Mouse (Mus musculus) thymus, postnatal 25 days (tissue): ENCODE results near the gene A430078G23Rik.

ENCODE experiments used
- DNase-seq: peaks from one replicate; pipeline ENCODE4 v3.0.0; 2022

Gene A430078G23Rik

DNA sequence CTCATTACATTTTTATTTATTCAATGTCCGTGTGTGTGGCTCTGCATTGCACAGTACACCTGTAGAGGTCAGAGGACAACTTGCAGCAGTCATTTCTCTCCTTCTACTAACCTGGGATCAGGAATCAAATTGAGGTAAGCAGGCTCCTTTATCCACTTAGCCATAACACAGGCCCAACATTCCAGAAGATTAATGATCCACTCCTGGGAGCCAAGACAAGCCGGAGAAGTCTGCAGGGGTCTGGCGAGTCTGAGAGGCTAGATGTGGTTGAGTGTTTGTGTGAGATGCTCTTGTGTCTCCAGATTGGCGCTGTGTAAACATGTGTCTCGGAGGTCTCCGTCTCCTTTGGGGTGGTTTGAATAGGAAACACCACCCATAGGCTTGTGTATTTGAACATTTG, 2.5 kb upstream of the A430078G23Rik start:
- no peak for DNase-seq

DNA sequence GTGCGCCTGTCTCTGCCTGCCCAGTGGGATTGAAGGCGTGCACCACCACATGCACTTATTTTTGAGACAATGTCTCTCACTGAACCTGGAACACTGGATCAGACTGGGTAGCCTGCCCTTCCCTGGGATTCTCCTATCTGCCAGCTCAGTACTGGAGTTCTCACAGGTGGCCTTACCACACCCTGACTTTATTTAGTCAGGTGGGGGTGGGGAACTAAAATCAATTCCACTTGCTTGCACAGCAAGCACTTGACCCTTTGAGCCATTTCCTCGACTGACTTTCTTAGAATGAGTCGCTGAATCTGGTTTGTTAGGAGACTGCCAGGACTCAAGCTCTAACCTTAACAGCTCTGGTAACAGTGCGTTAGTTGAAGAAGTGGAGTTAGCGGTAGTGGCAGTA, 500 bp upstream of the A430078G23Rik start:
- no peak for DNase-seq

DNA sequence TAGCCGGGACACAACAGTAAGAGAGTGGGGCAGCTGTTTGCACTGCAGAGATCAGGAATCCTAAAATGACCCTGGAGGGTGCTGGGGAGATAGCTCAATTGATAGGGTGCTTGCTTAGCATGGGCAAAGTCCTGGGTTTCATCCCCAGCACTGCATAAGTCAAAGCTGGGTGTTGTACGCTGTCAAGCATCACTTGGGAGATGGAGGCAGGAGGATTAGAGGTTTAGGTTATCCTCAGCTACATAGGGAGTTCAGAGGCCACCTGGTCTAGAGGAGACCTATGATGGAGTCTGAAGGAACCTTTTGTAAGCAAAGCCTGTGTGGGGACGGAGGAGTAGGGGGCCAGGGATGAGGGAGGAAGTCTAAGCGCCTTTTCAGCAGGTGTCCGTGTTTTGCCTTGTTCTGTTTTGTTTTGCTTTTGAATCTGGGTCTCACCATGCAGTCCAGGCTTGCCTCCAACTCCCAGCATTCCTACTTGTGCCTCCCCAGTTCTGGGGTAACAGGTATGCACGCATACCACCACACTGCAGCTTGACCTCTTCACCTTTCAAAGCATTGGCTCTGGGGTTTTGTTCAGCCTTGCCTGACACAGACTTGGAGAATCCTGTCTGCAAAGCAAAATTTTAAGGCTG, 712 bp downstream of the A430078G23Rik start:
- DNase-seq = peak; percentile 63

DNA sequence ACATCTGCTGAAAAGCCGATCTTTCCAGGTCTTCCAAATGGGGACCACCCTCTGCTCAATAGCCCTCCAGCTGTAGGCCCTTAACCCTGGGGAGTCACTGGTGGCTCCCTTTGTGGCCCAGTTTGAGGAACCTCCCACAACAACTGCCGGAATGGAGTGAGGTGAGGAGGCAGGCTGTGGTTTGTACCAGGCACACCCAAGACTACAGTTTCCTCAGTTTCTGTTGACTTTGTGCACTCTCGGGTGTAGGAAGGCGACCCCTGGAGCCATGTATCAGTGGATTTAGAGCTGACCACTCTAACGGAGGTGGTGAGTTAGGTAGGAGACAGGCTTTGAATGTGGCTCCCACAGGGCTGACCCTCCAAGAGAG, 1.2 kb downstream of the A430078G23Rik start:
- peak; percentile 80 for DNase-seq

DNA sequence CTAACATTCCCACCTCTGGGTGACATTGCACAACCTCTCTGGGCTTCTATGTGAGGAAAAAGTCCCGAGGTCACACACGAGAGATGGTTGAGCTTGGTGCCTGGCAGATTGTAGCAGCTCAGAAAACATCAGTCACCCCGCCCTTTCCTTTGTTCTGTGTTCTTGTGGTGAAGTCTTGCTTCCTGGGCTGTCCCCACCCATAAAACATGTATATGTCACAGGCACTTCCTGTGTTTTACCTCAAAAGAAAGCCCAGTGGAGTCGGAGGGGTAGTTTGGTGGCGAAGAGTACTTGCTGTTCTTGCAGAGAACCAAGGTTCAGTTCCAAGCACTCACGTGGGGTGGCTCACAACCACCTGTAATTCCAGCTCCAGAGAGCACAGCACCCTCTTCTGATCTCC, 2.4 kb downstream of the A430078G23Rik start:
- peak; percentile 80 for DNase-seq

DNA sequence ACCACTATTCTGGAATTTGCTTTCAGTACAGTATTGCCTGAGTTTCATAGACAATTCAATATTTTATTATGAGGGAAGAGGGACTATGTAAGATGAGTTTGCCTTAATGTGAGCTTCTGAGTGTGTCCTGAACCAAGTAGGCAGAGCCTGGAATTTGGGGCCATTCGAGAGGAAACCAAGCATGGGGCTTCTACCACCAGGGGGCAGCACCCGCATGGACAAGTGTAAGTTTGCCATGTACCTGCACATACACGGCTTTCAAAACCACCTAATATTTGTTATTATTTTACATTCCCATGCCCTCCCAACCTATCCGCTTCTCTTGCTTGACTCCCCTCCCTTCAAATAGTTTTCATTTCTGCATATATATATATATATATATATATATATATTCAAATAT, 4.8 kb downstream of the A430078G23Rik start:
- peak; percentile 78 for DNase-seq

DNA sequence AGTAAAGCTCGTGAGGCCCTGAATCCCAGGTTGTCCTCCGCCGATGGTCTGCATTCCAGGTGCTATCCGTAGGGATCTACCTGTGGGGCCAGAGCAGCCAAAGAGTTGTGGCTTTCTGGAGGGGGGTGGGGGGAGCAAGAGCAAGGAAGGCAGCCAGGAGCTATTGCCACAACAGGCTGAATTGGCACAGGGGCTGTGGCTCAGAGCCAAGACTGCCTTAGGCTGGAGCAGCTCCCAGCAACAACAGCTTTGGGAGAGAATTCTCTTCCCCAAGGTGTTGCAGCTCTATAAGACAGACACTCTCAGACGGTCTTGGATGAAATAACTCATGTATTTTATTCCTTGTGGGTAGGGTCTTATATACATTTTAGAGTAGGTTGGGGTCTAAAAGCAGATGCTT, 13.9 kb downstream of the A430078G23Rik start:
- DNase-seq = no peak

DNA sequence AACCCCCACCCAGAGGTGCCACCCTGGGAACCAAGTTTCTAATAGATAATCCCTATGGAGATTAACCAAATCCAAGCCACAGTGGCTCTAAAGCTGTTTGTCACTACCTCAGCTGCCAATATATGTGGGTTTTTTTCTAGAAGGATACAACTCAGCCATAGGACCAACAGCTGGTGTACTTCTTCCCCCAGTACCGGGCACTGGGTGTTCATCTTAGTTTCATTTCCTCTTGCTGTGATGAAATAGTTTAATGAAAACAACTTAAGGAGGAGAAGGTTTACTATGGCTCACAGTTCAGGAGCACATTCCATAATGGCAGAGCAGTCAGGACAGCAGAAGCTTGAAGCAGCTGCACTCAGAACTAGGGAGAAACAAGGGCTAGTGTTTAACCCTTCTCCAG, 14.9 kb downstream of the A430078G23Rik start:
- no peak for DNase-seq

DNA sequence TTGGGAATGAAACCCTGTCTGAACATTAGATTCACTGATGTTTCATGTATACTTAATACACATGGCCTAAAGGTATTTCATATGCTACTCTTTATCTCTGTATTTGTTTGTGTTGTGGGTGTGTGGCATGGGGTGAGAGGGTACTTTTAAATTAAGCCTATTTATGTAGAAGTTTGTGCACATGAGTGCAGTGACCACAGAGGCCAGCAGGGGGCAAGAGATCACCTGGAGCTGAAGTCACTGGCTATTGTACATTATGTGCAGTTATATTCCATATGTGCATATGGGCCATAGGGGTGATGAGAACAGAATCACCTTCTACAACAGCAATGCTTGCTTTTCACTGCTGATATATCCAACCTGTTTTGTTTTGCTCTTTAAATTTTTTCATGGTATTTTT, 22.5 kb downstream of the A430078G23Rik start:
- DNase-seq = peak; percentile 31

DNA sequence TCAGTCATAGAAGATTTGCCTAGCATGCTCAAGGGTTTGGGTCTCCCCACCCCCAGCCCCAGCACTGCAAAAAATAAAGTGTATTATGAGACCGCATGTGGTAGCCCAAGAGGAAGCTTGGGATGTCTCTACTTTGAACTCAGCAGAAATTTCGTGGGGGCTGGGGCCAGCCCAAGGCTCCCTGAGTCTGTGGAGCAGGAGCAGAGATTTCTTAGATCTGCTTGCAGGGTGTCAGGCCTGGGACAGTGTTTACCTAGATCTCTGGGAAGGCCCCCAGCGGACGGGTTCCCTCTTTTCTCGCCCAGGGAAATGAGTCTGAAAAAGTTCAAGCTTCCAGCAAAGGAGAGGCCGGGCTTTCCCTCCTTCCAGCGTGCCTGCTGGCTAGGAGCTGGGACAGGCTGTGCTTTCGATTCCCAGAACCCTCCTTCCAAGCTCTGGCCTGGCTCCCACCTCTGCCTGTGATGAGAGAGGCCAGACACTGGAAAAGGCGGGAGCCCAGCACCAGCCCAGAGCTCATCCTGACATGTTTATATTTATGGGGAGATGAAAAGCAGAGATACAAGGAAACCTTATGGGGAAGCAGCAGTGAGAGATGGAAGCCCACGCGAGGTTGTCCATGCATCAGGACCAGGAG, 23.5 kb downstream of the A430078G23Rik start:
- no peak for DNase-seq

DNA sequence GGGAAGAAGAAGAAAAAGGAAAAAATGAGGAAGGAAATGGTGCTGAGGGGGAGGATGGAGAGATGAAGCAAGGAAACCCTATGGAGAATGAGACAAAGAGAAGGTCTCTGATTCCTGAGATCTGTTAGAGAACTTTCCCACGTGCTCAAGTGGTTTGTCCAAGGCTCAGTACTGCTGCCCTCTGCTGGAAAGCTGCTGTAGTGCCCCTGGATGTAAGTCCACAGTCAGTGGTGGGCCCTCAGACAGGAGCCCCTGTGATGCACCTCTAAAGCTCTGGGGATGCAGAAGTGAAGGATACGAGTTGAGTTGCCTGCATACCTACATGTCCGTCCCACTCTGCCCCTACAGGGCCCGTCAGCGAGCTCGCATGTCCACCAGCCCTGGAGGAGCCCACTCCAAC, 34.1 kb downstream of the A430078G23Rik start:
- peak; percentile 72 for DNase-seq

DNA sequence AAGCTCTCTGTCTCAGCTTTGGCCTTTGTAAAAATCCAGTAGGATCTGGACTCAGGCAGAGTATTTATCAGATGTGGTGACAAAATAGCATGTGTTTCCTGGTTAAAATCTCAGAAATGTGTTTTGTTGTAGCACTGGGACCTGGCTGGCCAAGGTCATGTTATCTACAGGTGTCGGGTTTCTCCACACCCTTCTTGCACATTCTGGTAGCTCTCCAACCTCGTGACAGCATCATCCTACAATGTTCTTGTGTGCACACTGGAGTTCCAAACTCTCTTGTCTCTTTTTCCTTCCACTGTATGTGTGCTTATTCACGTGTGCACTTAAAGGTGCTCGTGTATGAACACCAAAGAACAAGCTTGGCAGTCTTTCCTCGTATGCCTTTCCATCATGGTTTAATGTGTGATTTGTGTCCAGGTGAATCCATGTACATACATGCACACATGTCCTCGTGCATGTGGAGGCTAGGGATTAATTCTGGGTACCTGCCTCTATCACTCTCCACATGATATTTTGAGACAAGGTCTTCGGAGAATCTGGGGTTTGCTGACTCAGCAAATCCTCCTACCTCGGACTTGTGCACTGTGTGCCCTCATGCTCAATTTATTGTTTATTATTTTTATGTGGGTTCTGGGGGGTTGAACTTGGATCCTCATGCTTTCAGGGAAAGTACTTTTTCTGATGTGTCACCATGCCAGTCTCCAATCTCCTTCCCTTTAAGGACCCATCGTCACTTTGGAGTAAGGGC, 35.5 kb downstream of the A430078G23Rik start:
- no peak for DNase-seq

DNA sequence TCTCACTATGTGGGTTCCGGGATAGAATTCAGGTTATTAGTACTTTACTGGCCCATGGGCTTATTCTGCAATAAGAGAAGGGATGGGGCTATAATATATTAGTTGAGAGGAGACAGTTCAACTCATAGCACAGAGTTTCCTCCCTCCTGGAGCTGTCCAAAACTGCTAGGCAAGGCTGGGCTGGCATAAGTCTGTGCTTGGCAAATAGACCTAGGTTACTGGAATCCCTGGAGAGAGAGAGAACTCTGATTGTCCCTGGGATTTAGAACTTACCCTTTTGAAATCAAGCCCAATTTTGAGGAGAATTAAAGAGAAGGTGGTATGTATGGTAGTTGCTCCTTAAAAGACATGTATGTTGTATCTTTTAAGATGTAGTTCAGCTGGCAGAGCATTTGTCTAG, 36.3 kb downstream of the A430078G23Rik start:
- no peak for DNase-seq

DNA sequence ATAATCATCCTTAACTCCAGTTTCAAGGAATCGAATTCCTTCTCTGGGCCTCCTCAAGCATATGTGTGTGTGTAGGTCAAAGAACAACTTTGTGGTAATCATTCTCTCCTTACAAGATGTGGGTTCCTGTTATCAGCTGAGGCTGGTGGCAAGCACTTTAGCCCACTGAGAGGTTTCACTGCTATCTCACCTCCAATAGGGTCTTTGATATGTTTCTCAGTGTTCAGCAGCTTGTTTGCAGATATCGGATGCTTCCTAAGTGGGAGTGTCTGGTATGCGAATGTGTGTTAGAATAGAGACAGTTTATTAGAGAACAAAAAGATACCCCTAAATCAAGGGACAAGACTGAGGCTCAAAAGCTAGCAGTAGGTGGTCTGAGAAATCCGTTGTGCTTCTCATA, 39.1 kb downstream of the A430078G23Rik start:
- DNase-seq = no peak

DNA sequence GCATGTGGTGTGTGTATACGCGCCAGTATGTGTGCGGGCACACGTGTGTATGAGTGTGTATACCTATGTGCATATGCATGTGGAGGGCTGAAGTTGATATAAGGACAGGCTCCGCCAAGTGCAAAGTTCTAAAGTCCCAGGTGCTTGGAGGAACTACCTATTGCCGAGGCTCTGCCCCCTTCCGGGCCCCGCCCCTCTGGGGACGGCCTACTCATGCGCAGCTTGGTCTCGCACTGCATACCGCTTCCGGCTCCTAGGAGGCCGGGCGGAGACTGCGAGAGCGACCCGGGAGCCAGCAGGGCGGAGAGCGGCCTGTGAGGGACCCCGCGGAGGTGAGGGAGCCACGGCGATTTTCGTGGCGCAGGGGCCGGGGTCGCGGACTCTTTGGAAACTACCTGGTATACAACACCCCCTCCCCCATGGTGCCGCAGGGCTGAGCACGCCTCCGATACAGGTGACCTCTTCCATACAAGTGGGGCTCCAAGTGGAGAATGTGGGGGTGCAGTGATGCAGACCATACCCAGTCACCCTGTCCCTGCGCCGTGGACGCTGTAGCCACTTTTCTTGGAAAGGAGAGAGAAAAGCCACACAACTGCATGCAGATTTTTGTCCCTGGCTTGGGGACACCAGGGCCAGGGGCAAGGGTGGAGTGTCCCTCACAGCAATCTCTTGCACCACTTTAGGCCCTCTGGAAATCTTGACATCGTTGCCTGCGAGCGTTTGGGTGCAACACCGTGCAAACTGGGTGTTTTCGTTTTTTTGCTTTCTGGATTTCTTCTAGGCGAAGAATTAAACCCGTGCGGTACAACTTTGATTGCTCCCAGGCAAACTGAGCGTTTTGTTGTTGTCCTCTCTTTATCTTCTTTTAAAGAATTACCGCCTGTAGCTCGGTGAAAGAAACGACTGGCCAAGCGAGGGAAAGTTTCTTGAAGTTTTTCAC, 39.8 kb downstream of the A430078G23Rik start, which contains the start of gene Arhgef18:
Arhgef18 (plus strand) TSS at position 236 of the 940 bp plus-strand sequence.
- peak; percentile 9 for DNase-seq

DNA sequence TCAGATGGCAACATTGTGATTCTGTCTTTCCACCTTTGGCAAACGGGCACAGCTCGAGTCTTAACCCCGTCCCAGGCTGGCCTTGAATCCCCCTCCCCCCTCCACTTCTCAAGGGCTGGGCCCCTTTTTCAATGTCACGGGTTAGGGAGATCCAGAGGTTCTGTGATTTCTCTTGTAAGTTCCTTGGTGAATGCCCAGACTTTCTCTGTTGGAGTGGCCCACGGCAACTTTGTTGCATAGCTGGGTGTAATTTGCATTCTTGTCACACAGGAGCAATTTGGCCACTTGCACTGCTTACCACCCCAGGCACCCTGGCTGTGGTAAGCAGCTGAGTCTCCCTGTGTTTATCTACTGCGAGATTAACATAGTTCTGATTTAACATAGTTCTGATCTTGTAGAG, 41.4 kb downstream of the A430078G23Rik start:
- no peak for DNase-seq

DNA sequence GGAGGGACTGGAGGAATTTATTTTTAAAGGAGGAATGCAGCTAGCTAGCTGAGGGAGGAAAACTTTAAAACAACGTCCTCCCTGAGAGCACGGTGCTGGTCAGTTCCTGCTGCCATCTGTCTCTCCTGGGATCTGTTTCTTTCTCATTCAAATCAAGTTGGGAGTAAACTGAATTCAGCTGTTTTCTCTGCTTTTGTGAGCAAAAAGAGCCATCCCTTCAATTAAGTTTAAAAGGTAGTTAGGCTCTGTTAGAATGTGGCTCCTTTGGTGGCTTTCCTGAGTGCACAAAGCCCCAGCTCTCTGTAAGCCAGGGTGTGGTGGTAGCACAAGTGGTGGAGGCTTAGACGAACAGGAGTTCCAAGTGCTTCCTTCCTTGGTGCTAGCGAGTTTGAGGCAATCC, 42.0 kb downstream of the A430078G23Rik start:
- no peak for DNase-seq

DNA sequence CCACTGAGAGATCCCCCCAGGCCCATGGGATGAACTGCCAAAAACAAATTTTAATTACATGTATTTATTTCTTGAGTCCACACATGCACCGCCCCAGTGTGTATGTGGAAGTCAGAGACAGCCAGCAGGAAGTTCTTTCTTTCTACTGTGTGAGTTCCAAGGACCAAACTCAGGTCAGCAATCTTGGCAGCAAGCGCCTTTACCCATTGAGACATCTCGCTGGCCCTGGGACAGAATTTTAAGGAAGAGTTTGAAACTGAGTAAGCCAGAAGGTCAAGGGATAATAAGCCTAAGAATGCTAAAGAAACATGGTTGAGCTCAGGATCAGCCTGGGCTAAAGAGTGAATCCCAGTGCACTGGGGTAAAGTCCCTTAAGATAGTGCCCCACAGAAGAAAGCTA, 44.4 kb downstream of the A430078G23Rik start:
- DNase-seq = no peak

DNA sequence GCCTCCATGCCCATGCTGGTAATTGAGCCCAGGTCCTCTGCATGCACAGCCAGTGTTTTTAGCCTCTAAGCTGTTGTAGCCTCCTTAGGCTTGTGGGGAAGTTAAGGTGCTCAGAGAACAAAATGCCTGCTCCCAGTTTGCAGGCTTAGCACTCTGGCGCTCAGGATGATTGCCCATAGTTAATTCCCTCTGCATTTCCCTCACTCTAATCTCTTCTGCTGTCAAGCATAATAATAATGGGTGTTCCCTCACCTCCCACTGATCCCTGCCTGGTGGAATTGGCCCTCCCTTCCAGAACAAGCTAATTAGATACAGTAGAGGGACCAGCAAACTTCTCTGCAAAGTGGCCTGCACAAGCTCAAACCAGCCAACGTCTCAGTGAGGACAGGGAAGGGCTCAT, 47.3 kb downstream of the A430078G23Rik start:
- no peak for DNase-seq

DNA sequence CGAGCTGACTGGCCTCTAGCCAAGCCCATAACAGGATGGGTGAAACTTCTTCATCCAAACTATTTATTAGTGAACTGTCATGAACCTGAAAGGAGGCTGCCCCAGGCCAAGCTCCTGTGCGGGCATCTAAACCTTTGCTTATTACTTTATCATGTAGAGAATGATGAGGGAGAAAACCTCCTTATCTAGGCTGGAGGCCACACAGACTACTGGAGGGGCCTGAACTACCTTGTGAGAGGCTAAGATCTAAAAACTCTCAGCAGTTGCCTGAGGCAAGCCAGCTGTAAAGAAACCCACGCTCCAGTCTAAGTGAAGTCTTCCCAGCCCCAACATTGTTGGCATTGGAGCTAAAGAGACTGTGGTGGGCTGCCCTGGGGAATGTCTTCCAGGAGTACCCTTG, 54.2 kb downstream of the A430078G23Rik start:
- no peak for DNase-seq

DNA sequence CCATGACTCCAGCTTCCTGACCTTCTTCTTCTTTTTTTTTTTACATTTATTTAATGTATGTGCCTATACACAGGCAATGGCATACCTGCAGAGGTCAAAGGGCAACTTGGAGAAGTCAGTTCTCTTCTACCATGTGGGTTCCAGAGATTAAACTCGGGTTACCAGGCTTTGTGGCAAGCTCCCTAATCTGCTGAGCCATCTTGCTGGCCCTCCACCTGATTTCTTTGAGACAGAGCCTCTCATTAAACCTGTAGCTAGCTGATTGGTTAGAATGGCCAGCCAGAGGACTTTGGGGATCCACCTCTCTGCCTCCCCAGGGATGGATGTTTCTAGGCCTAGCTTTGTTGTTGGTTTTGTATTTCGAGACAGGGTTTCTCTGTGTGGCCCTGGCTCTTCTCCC, 57.9 kb downstream of the A430078G23Rik start:
- DNase-seq = no peak

DNA sequence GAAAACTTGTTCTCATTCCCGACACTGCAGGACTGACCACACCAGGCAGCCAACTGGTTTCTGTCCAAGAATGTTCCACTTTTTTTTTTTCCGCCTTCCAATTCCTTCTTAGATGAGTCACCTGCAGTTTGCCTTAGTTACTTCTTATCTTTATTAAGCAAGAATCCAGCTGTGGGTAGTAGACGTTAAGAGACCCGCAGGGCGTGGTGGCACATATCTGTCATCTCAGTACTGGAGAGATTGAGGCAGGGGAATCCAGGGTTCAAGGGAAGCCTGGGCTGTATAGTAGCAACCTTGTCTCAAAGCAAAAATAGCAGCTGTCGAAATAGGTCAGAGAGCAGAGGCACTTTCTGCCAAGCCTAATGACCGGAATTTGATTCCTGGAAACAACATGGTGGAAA, 58.7 kb downstream of the A430078G23Rik start:
- no peak for DNase-seq

DNA sequence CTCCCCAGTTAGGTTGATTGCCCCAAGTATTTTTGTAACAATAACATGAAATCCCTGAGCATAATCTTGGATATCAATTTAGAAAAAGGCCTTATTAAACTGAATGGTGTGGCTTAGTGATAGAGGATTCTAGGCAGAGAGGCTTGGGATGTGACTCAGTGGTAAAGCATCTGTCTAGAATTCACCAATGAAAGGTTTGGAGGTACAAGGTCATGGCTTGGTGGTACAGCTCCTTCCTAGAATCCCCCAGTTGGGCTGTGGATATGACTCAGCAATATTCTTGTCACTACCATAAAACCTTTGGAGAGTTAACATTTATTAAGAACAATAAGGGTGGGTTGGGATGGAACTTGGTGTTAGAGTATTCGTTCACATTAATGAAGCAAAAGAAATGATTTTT, 59.6 kb downstream of the A430078G23Rik start:
- no peak for DNase-seq
